Mouse (Mus musculus): ENCODE data around the gene Ltbp1. TPM values are rescaled to one million over a fixed set of nuclear protein-coding genes. Genes with fewer than 3 reads are reported as not detected.

Ltbp1 gene
- total and polyA plus RNA-seq, 3 experiments, result 0.01 to 0.04 TPM; not detected in 1

DNA sequence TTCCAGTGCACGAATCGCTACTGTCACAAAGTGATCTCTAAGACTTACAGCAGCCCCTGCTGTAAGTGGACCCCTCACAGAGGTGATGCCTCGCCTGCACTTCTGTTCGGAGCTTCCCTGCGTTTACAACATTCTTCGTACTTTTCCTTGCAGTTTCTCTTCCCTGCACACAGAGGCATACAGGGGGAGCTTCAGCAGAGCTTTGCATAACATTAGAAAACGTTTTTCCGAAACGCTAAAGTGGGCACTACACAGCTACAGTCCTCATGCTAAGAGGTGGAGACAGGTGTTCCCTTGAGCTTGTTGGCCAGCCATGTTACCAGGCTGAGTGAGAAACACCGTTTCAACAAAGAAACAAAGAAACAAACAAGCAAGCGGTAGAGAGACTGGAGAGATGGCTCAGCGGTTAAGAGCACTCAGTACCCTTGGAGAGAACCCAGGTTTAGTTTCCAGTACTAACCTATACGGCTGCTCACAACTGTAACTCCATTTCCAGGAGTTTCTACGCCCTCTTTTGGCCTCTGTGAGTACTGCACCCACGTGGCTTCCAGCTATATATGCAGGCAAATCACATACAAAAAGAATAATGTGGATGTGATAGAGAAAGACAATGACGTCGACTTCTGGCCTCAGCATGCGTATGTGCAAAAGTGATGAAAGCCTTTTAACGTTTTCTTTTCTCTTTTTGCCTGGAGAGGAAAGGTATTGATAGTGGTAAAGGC lies 69.8 kb downstream of the Ltbp1 start (continued):
- TF ChIP-seq POLR2AphosphoS5 (IDR thresholded peaks at IDR 0.05; ENCODE audit: borderline replicate concordance, low read depth, low read length) (no peak), GATA1 (IDR thresholded peaks at IDR 0.05; ENCODE audit: low read depth, low read length) (no peak), ZNF384 (IDR thresholded peaks at IDR 0.05; ENCODE audit: low read depth, low read length) (no peak), UBTF (IDR thresholded peaks at IDR 0.05; ENCODE audit: borderline replicate concordance, insufficient read depth, low read depth, low read length) (no peak), HCFC1 (IDR thresholded peaks at IDR 0.05; ENCODE audit: low read depth, low read length) (no peak), TBP (IDR thresholded peaks at IDR 0.05; ENCODE audit: low read depth, low read length) (no peak), KAT2A (conservative IDR thresholded peaks at IDR 0.05; ENCODE audit: low read depth, low read length) (no peak), GABPA (IDR thresholded peaks at IDR 0.05; ENCODE audit: low read depth, low read length) (no peak), RCOR1 (IDR thresholded peaks at IDR 0.05; ENCODE audit: low read depth, low read length) (no peak), EP300 (IDR thresholded peaks at IDR 0.05; ENCODE audit: low read depth in 1 of 2, low read length in 2 of 2) (no peak), MYC (IDR thresholded peaks at IDR 0.05; ENCODE audit: low read depth, low read length) (no peak), SIN3A (IDR thresholded peaks at IDR 0.05; ENCODE audit: low read length) (no peak)

- Histone ChIP-seq H3K27ac (ENCODE audit: control insufficient read depth, low read depth, low read length) (no peak overlapping the region), H3K4me3 (ENCODE audit: control insufficient read depth in 1 of 2, insufficient read depth in 1 of 2, low read depth in 2 of 2, low read length in 2 of 2) (no peak overlapping the region), H3K9ac (ENCODE audit: control insufficient read depth, low read depth, low read length, poor library complexity, severe bottlenecking) (no peak overlapping the region), H3K4me1 (ENCODE audit: control insufficient read depth in 1 of 2, insufficient read depth in 2 of 2, low read length in 2 of 2) (no peaks in the 10 kb centered on the region), H3K9me3 (replicated peaks; ENCODE audit: insufficient read depth, low read length) (no peaks in the 10 kb centered on the region), H3K27me3 (ENCODE audit: control insufficient read depth in 1 of 2, insufficient read depth in 2 of 2, low read length in 2 of 2) (no peaks in the 10 kb centered on the region), H3K79me2 (ENCODE audit: control insufficient read depth, insufficient read depth, low read length, poor library complexity) (no peaks in the 10 kb centered on the region), H3K36me3 (ENCODE audit: control insufficient read depth in 1 of 2, insufficient read depth in 2 of 2, low read length in 2 of 2) (no peaks in the 10 kb centered on the region)
- no peak for TF ChIP-seq ZKSCAN1 (IDR thresholded peaks at IDR 0.05; ENCODE audit: low read depth, low read length)
- no peak for TF ChIP-seq MAX (IDR thresholded peaks at IDR 0.05; ENCODE audit: low read length)
- TF ChIP-seq SMC3 (IDR thresholded peaks at IDR 0.05; ENCODE audit: low read depth, low read length), result no peak
- no peak for TF ChIP-seq RCOR1 (IDR thresholded peaks at IDR 0.05; ENCODE audit: low read depth, low read length)
- TF ChIP-seq MXI1 (IDR thresholded peaks at IDR 0.05; ENCODE audit: low read depth, low read length), result no peak
- TF ChIP-seq HCFC1 (IDR thresholded peaks at IDR 0.05; ENCODE audit: low read depth, low read length), result no peak
- no peak for TF ChIP-seq USF2 (IDR thresholded peaks at IDR 0.05; ENCODE audit: borderline replicate concordance in 1 of 2, insufficient read depth in 1 of 2, low read depth in 1 of 2, low read length in 2 of 2)
- TF ChIP-seq BHLHE40 (IDR thresholded peaks at IDR 0.05; ENCODE audit: borderline replicate concordance, low read depth, low read length), result no peak
- TF ChIP-seq GABPA (IDR thresholded peaks at IDR 0.05; ENCODE audit: low read depth, low read length), result no peak
- no peak for TF ChIP-seq CHD1 (IDR thresholded peaks at IDR 0.05; ENCODE audit: low read depth, low read length)
- TF ChIP-seq USF1 (IDR thresholded peaks at IDR 0.05; ENCODE audit: low read depth, low read length), result no peak
- DNase-seq (ENCODE audit: low read depth, low spot score), result no peak
These were observed 76.0 kb downstream of the Ltbp1 start for GRCm38 (mm10) chr17:75081401-75081800.

Data from MEL (cell line).